Mouse (Mus musculus) heart, adult 2 months (tissue): Measurements from ENCODE around the gene Pdlim4.

Experiments used
- CTCF ChIP-seq: fragments of 200-600 bp; IDR thresholded peaks from 2 replicates; pipeline ENCODE4 v1.8.1; 2022; ENCODE audit warnings: antibody characterized with exemption, mild to moderate bottlenecking, moderate library complexity
- POLR2A ChIP-seq: fragments of 200-500 bp; IDR thresholded peaks from 2 replicates; pipeline ENCODE4 v1.6.1; 2011; ENCODE audit warnings: mild to moderate bottlenecking, low read depth, low read length, control low read depth; ENCODE audit not compliant: insufficient read depth

- TF ChIP-seq CTCF (no peak), POLR2A (no peak)
Observed at GRCm38 (mm10) chr11:54050205-54050604, 18.6 kb downstream of the Pdlim4 start.
